Mouse (Mus musculus) embryonic stem cell, embryonic (primary cell): Measurements from ENCODE around the gene Abcg1.

ENCODE experiments used
- CTCF ChIA-PET, 4 experiments: fragments of 300-600 bp in 2 of 4; fragments of 350-600 bp in 2 of 4; sonication (Branson Sonifier 250); formaldehyde crosslinking; loops; one replicate each; lab custom pipeline; 2022; ENCODE audit warnings: inconsistent platforms in 2 of 4; lab: Charles Lee
- POLR2A ChIA-PET, 4 experiments: fragments of 300-600 bp in 2 of 4; fragments of 350-600 bp in 2 of 4; sonication (Branson Sonifier 250); formaldehyde crosslinking; loops; one replicate each; lab custom pipeline; 2022; ENCODE audit warnings: antibody characterized with exemption in 4 of 4, inconsistent platforms in 1 of 4; lab: Charles Lee

Gene Abcg1

DNA sequence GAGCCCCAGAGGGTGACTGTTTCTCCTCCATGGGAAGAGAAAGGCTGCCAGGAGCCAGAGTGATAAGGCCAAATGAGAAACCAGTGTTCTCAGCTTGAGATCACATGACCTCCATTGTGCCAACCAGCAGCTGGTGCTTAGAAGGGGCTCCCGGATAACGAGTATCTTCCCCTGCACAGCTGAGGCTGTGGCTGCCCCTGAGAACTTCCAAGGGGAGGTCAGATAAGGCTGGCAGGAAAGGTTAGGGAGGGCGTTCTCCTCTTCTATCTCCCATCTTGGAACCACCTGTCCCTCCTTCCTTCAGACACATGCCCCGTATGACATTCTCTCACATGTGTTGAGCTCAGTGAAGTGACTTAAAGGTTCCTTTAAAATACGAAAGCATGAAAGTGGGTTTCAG, 23.3 kb upstream of the Abcg1 start:
- ChIA-PET CTCF (interaction anchor here in 1 of 4 experiments (1.3 to 2.9 kb wide), 3 partner anchors 14 to 85 kb away, joined by 4 to 20 read pairs (median 6); partner anchors contain the start of gene Abcg1), POLR2A (interaction anchor here in 3 of 4 experiments (0.6 to 2.8 kb wide), 9 partner anchors 23 to 273 kb away, joined by 3 to 17 read pairs (median 4); partner anchors contain the start of gene Abcg1 (in 3 of the 3))

DNA sequence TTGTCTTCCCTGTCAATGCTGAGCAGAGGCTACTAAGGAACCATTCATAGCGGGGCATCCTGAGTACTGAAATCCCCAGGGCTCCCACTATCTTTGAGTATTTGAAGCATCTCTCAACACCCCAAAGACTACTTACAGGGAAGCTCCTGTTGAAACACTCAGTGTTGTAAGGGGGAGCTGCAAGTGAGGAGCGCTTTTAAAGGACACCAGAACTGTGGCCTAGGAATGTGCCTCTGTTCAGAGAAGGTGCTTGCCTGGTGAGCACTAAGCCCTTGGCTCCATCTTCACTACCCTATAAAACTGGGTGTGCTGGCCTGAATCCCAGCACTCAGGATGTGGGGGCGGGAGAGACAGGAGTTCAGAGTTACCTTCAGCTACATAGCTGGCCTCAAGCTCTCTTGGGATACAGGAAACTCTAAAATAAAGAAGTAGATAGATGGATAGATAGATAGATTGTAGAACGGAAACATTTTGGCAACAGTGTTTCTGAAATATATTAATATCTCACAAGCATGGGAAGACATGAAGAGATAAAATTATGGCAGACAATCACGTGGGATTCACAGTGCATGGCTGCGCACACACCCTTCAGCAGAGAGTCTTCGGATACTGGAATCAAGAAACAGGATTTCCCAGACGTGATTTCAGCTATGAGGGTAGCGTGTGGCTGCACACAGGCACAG, 22.7 kb upstream of the Abcg1 start:
- ChIA-PET CTCF (interaction anchor here in 2 of 4 experiments (0.6 to 2.9 kb wide), 4 partner anchors 15 to 320 kb away, joined by 3 to 20 read pairs (median 5); partner anchors contain the start of gene Abcg1 (in 1 of the 2)), POLR2A (interaction anchor here in 3 of 4 experiments (0.8 to 2.8 kb wide), 6 partner anchors 22 to 273 kb away, joined by 3 to 17 read pairs (median 4); partner anchors contain the start of gene Abcg1 (in 3 of the 3))

DNA sequence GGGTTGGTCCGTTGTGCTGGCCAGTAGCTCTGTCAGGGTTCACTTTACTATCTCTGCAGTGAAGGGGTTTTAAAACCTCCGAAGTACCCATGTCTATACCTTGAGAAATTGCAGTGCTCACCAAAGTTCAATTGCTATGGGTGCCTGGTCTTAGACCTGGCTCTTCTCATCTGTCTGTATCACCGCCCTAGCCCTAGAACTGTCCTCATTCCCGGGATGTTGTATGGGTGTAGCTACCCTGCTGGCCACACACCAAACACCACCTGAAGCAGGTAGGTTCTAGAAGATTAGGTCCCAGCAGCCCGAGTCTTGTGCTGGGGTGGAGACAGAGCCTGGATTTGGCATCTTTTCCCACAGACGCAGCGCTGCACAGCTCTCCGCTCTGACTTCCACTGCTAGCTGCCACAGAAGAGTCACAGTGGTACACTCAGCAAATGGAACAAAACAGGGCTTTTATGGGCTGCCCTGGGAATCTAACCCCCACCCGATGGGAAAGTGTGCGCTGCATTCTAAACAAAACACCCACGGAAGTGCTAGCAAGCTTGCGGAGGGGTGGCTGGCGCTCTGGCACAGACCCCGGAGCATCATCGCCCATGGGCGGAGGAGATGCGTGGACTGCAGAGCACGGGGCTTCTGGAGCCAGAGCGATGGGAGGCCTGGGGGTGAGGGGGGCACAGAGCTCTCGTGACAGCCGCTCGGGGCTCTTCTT, 21.2 kb upstream of the Abcg1 start:
- POLR2A ChIA-PET = interaction anchor here in 2 of 4 experiments (0.6 to 2.2 kb wide), 4 partner anchors 21 to 1154 kb away, joined by 4 to 5 read pairs (median 4); partner anchors contain the start of gene Abcg1 (in 2 of the 2)
- CTCF ChIA-PET = interaction anchor here (0.6 to 1.5 kb wide), 4 partner anchors 18 to 805 kb away, joined by 3 to 5 read pairs (median 4); partner anchors contain the start of gene Rsph1 (in 1 of the 4)

DNA sequence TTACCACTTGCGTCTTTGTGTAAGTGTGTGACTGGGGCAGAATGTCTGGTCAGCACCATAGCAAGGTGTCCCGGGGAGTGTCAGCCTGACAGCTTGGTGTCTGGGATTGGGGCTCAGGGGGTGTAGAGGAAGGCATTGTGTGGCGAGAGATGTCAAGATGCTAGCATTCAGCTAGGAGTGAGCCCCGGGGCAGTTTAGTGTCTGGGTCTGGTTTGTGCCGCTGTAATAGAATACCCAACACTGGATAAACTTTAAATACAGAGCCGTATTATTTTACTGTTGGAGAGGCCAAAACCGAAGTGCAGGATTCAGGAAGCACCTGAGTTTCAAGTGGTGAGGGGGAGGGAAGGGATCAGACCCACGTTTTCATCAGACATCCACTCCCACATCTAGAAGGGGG, 20.1 kb upstream of the Abcg1 start:
- CTCF ChIA-PET = interaction anchor here in 2 of 4 experiments (0.6 to 1.5 kb wide), 4 partner anchors 19 to 570 kb away, joined by 3 to 4 read pairs (median 4); no protein-coding TSS in a partner anchor
- POLR2A ChIA-PET = interaction anchor here in 2 of 4 experiments (1.0 to 2.2 kb wide), 4 partner anchors 20 to 36 kb away, joined by 3 to 5 read pairs (median 4); partner anchors contain the start of gene Abcg1 (in 2 of the 2)

DNA sequence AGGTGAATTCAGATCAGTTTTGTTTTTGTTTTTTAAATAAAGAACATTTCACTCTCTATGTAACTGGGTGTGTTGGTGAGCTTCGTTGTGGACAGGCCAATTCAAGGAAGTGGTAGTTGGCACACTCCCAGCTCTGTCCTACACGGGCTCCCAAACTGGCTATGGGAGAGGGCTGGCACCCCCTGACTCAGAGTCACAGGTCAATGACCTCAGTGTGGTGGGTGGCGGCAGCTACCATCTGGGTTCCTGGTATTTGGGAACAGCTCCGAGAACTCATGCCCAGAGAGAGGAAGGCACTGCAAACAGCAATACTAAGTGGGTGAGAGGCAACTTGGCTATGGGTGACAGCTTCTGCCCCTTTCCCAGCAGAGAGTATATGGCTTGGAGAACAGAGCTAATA, 19.1 kb upstream of the Abcg1 start:
- CTCF ChIA-PET = interaction anchor here in 1 of 4 experiments (1.3 kb wide), 1 partner anchor 208 kb away, joined by 3 read pairs; no protein-coding TSS in a partner anchor

DNA sequence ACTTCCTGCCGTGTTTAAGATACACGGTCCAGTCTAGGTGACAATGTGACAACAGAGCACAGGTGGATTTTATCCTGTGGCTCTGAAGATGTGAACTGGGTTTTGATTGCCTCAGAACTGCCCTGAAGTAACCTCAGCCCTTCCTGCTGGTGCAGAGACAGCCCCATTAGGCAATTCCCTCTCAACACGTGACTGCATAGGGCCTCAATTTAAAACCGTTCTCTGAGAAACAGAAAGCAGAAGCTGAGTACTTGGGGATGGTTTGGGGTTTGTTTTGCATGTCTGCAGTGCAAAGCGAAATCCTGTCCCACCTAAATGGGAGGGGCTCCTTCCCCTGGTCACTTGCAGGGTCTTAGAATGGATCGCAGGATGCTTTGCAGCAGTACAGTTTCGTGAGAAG, 17.8 kb upstream of the Abcg1 start:
- ChIA-PET CTCF (interaction anchor here in 1 of 4 experiments (1.5 kb wide), 1 partner anchor 17 kb away, joined by 5 read pairs; no protein-coding TSS in a partner anchor), POLR2A (interaction anchor here in 2 of 4 experiments (1.2 to 2.0 kb wide), 3 partner anchors 13 to 18 kb away, joined by 3 to 9 read pairs (median 6); partner anchors contain the start of gene Abcg1 (in 2 of the 2))

More for the DNA sequence above, 19.1 kb upstream of the Abcg1 start:
- POLR2A ChIA-PET = interaction anchor here in 1 of 4 experiments (0.6 to 1.2 kb wide), 2 partner anchors 19 to 199 kb away, joined by 3 read pairs; partner anchors contain the start of gene Abcg1

DNA sequence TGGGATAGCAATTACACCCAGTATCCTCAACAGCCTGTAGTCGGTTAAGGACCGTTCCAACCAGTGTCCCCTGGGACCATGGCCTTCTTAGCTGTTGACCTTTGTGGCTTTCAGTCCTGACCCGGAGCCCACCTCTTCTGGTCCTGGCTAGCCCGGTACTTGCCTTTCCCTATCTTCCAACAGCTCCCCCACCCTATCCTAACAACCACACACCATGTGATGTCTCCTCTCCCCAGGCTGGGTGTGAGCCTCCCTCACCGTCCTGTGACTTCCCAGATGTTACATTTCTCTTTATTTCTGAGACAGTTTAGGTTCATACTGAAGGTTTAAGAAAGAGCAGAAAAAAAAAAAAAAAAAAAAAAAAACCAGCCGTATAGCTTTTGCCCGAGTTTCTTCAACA, 17.1 kb upstream of the Abcg1 start:
- CTCF ChIA-PET = interaction anchor here in 2 of 4 experiments (0.6 to 1.5 kb wide), 3 partner anchors 16 to 214 kb away, joined by 3 to 5 read pairs (median 3); no protein-coding TSS in a partner anchor
- POLR2A ChIA-PET = interaction anchor here (0.6 to 2.0 kb wide), 8 partner anchors 11 to 37 kb away, joined by 3 to 12 read pairs (median 4); partner anchors contain the start of gene Abcg1 (in 3 of the 4)

DNA sequence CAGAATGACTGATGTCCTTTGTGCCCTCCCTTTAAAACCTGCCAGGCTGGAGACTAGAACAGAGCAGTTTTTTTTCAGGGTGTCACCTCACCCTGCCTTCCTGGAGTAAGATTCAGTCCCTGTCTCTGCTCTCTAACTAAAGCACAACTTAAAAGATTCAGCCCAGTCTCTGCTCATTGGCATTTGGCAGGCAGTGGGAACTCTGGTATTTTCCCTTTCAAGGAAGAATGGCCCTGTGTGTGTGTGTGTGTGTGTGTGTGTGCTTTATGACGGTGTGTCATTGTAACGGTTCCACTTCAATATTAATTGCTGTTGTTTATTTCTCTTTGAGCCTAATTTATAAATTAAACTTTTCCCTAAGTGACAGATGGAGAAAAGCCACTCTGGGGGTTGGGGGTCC, 14.7 kb upstream of the Abcg1 start:
- POLR2A ChIA-PET = interaction anchor here in 1 of 4 experiments (0.6 kb wide), 1 partner anchor 762 kb away, joined by 3 read pairs; no protein-coding TSS in a partner anchor
- CTCF ChIA-PET = interaction anchor here in 2 of 4 experiments (0.5 kb wide), 2 partner anchors 94 to 1071 kb away, joined by 3 to 8 read pairs; no protein-coding TSS in a partner anchor

DNA sequence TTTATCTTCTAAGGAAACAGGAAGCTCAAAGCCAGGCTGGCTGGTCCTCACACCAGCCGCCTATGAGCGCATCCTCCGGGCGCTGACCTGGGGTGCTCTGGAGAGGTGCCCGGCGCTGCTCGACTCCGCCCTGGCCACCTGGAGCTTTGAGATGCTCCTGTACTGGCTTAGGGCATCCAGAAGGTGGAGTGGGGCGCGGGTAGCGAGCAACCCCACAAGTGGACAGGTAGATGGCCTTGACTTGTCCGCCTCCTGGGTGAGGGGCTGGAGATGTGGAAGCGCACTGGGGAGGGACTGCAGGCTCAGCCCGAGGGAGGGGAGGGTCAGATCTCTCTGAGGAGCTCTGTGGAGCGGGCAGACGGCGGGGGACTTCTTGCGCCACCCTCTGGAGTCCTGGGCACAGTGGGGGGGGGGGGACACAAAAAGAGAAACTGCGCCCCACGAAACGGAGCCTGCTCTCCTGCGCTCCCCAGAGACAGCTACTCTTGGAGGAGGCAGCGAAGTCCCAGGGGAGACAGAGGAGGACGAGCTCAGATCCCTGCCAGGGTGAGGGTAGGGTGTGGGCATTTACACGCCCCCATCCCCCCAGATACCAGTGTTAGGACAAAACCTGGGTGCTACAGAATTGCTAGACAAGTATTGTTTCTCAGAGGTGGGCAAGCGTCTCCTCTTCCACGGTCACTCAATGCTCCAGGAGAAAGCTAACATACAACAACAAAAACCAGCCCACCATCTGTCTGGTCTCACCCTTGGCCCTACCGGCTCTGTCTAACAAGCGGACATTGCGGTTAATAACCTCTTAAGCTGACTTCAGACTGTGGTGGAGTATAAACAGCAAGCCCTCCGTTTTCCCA, 643 bp downstream of the Abcg1 start:
- POLR2A ChIA-PET = interaction anchor here in 3 of 4 experiments (0.5 to 4.1 kb wide), 48 partner anchors 8 to 1056 kb away, joined by 3 to 20 read pairs (median 4); partner anchors contain the start of genes Cbs (in 1 of the 3), Pknox1 (in 1 of the 3) and Rsph1 (in 1 of the 3)

DNA sequence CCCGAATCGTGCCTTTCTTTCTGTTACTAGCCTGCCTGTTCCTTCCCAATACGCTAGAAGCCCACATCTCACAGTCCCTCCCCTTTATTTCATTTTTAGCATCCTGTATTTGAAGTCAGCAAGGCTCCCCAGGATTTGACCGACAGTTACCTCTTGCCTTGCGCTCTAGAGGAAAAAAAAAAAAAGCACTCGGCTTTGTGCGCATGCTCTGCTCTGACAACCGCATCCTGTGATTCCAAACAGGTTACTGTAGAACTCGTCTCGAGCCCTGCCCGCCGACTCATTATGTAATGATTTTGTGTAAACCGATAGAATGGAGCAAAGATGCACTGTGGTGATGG, 1.2 kb downstream of the Abcg1 start:
- CTCF ChIA-PET = interaction anchor here in 3 of 4 experiments (0.7 to 1.8 kb wide), 5 partner anchors 39 to 238 kb away, joined by 3 to 8 read pairs (median 4); no protein-coding TSS in a partner anchor
- POLR2A ChIA-PET = interaction anchor here in 3 of 4 experiments (0.6 to 4.1 kb wide), 10 partner anchors 8 to 62 kb away, joined by 3 to 20 read pairs (median 12); no protein-coding TSS in a partner anchor

More for the DNA sequence above, 643 bp downstream of the Abcg1 start:
- CTCF ChIA-PET = interaction anchor here (0.6 to 2.2 kb wide), 25 partner anchors 9 to 470 kb away, joined by 3 to 14 read pairs (median 4); no protein-coding TSS in a partner anchor

DNA sequence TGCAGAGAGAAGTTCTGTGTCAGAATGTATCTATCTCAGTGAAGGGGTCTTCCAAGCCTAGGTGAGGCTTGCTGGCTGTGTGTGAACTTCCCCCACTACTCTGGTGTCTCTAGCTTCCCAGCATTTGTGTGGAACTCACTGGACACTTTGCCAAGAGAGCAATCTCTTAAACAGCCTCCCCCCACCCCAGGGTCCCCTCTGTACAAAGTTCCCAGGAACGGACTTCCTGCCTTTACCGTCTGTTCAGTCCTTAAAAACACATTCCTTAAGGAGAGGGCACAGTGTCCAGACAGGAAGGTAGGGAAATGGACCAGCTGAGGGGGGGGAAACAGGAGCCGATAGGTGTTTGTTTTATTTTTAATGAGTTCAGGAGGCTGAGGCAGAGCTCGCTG, 2.7 kb downstream of the Abcg1 start:
- ChIA-PET POLR2A (interaction anchor here in 2 of 4 experiments (1.3 to 2.7 kb wide), 4 partner anchors 9 to 14 kb away, joined by 3 to 12 read pairs (median 6); no protein-coding TSS in a partner anchor), CTCF (no interaction called here)

DNA sequence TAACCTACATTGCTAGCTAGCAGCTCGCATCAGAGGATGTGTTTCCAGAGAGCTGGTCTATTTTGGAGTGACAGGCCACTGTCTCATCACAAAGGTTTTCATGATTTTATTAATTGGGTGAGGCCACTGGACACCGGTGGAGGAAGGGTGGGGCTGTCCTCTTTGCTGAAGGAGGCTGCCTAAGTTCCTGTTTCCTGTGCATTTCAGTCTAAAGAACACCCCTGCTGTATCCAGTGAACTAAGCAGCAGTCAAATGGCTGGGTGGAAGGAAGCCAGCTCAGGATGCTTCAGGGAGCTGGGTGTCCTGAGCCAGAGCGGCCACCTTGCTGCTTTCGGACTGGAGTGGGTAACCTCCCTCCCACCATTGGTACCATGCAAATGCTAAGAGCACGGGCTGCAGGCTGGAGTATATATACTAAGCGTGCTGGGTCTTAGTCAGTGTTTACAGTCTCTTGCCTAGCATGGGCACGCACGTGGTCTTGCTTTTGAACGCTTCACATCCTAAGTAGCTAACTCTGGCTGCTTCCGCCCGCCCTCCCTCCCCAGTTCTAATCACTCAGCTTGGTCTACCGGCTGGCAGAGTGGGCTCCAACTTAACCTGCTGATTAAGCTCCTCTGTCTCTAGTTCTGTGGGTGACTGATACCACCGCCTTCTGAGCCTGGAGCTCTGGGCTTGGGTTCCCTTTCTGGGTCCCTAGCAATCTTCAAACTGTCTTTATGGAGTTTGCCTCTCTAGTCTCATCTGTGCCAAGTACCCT, 3.3 kb downstream of the Abcg1 start:
- POLR2A ChIA-PET = interaction anchor here in 3 of 4 experiments (0.8 to 2.7 kb wide), 6 partner anchors 8 to 15 kb away, joined by 3 to 12 read pairs (median 4); no protein-coding TSS in a partner anchor
- CTCF ChIA-PET = interaction anchor here in 2 of 4 experiments (0.6 to 0.9 kb wide), 3 partner anchors 13 to 59 kb away, joined by 3 to 4 read pairs (median 4); no protein-coding TSS in a partner anchor

DNA sequence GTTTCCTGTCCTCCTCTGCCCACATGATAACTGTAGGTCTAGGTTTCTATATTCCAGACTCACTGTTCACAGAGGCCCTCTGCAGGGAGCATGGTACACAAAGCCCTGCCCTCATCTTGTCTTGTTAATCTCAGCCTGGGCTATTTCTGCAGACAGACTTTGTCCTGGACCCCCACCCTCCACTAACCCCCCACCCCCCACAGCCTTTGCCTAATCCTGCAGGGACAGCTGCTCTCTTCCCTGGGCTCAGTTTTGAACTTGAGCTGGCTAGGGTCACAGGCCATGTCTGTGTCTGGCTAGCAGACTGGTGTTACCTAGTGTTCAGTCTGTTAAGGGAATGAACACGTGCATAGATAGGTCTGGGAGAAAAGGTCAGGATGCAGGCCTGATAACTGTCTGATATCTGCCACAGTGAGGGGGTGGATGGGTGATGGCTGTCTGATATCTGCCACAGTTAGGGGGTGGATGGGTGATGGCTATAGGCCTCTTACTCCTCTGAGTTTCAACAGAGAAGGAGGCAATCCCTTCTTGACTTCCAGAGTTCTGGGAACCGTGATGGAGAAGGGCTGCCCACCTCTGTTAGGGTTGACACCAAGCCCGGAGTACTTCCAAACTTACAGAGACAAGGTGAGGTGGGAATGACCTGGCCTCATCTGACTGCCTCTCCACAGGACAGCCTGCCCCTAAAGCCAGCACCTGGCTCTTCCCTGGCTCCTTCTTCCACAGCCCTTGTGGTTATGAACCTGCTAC, 4.0 kb downstream of the Abcg1 start:
- ChIA-PET POLR2A (interaction anchor here (0.6 to 1.7 kb wide), 10 partner anchors 9 to 228 kb away, joined by 3 to 8 read pairs (median 3); no protein-coding TSS in a partner anchor), CTCF (interaction anchor here in 2 of 4 experiments (0.6 to 0.9 kb wide), 3 partner anchors 12 to 58 kb away, joined by 3 to 4 read pairs (median 4); no protein-coding TSS in a partner anchor)

DNA sequence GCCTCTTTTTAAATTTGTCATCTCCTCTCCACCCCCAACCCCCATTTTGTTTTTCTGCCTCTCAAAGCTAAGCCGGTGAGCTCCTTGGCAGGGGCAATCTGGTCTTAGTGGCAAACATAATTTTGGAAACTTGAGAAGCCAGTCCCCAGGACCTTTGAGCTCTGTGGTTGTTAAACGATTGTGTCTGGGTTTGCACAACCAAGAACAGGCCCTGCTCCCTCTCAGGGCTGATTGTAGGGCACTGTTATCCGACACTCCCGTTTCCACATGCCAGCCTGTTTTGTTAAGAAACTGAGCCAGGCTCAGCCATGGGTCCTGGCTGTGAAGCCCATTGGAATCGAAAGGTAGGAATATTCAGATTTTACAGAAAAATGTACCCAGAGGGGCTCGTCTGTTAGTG, 8.6 kb downstream of the Abcg1 start:
- CTCF ChIA-PET = interaction anchor here in 1 of 4 experiments (1.5 kb wide), 1 partner anchor 9 kb away, joined by 5 read pairs; the partner anchor contains the start of gene Abcg1
- POLR2A ChIA-PET = interaction anchor here in 2 of 4 experiments (2.2 to 3.0 kb wide), 2 partner anchors 8 kb away, joined by 12 to 20 read pairs; partner anchors contain the start of gene Abcg1 (in 2 of the 2)

DNA sequence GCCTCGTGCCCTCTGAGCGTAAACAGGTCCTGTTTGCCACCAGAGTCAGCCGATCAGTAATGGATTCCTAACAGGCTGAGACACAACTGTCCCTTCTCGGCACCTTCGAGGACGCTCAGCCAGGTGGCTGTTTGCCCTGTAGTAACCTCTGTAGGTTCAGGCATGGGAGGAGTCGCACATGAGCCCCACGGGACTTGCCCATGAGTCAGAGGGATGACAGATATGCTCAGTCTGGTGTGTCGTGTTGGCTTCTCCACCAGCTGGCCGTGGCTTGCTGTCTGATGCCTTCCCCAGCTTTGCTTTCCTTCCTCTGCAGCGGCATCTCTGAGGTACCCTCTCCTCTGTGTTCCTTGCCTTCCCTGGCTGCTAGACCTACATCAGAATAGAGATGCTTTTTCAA, 9.6 kb downstream of the Abcg1 start:
- POLR2A ChIA-PET = interaction anchor here in 3 of 4 experiments (0.6 to 3.0 kb wide), 4 partner anchors 9 to 11 kb away, joined by 3 to 20 read pairs (median 8); partner anchors contain the start of gene Abcg1 (in 2 of the 3)
- CTCF ChIA-PET = interaction anchor here in 2 of 4 experiments (0.6 to 1.5 kb wide), 2 partner anchors 10 to 53 kb away, joined by 3 to 5 read pairs; partner anchors contain the start of gene Abcg1 (in 1 of the 2)
